Mouse (Mus musculus) adrenal gland, adult (tissue): ENCODE measurements at regions not wholly inside any gene's neighbourhood (a gene's known extent, or its start where the extent isn't known, plus 50 kb on each side); places are given as distances from the start of the nearest gene placed in this dataset.

Experiments
- DNase-seq, 2 experiments: peaks; one replicate each; pipeline ENCODE4 v3.0.0; 2022 to 2023; ENCODE audit warnings: low spot score in 1 of 2; ENCODE audit not compliant: inconsistent age in 2 of 2

- DNase-seq = peak; percentile 3 to 39
Measured at GRCm38 (mm10) chr14:74352286-74352685, 288.4 kb upstream of the Htr2a start.

GRCm38 (mm10) chr14:74358730-74359444 lies 281.8 kb upstream of the Htr2a start:
- no peak for DNase-seq

GRCm38 (mm10) chr14:74359663-74360552 lies 280.7 kb upstream of the Htr2a start:
- DNase-seq = no peak

GRCm38 (mm10) chr14:74384481-74384880 lies 256.2 kb upstream of the Htr2a start:
- peak; percentile 18 to 79 for DNase-seq

- DNase-seq = no peak
Measured at GRCm38 (mm10) chr14:74392419-74392818, 248.2 kb upstream of the Htr2a start.

GRCm38 (mm10) chr14:74397202-74397601 lies 243.4 kb upstream of the Htr2a start:
- no peak for DNase-seq

- no peak for DNase-seq
Measured at GRCm38 (mm10) chr14:74409441-74409840, 231.2 kb upstream of the Htr2a start.

GRCm38 (mm10) chr14:74428226-74428625 lies 212.4 kb upstream of the Htr2a start:
- DNase-seq = peak; percentile 71 to 84

GRCm38 (mm10) chr14:74464027-74464682 lies 176.5 kb upstream of the Htr2a start:
- no peak for DNase-seq

GRCm38 (mm10) chr14:74495504-74495903 lies 145.1 kb upstream of the Htr2a start:
- DNase-seq = no peak

- peak in 1 of 2 experiments; percentile 53 for DNase-seq
Measured at GRCm38 (mm10) chr14:74511521-74511920, 129.1 kb upstream of the Htr2a start.

- DNase-seq = no peak
Measured at GRCm38 (mm10) chr14:74516451-74516850, 124.2 kb upstream of the Htr2a start.

- peak; percentile 35 to 76 for DNase-seq
Measured at GRCm38 (mm10) chr14:74519531-74519930, 121.1 kb upstream of the Htr2a start.

- DNase-seq = no peak
Measured at GRCm38 (mm10) chr14:74521669-74522068, 119.0 kb upstream of the Htr2a start.

- DNase-seq = no peak
Measured at GRCm38 (mm10) chr14:74527246-74527645, 113.4 kb upstream of the Htr2a start.

- no peak for DNase-seq
Measured at GRCm38 (mm10) chr14:74529368-74529951, 111.2 kb upstream of the Htr2a start.

GRCm38 (mm10) chr14:74538187-74538586 lies 102.5 kb upstream of the Htr2a start:
- DNase-seq = no peak

- DNase-seq = no peak
Measured at GRCm38 (mm10) chr14:74544028-74544427, 96.6 kb upstream of the Htr2a start.

GRCm38 (mm10) chr14:74551091-74551490 lies 89.5 kb upstream of the Htr2a start:
- DNase-seq = no peak

- DNase-seq = no peak
Measured at GRCm38 (mm10) chr14:74553636-74554035, 87.0 kb upstream of the Htr2a start.

GRCm38 (mm10) chr14:74558359-74558758 lies 82.3 kb upstream of the Htr2a start:
- DNase-seq = peak; percentile 80 to 85
